8 mouse cellular contexts compared by ENCODE assay signal in the genomic region with DNA sequence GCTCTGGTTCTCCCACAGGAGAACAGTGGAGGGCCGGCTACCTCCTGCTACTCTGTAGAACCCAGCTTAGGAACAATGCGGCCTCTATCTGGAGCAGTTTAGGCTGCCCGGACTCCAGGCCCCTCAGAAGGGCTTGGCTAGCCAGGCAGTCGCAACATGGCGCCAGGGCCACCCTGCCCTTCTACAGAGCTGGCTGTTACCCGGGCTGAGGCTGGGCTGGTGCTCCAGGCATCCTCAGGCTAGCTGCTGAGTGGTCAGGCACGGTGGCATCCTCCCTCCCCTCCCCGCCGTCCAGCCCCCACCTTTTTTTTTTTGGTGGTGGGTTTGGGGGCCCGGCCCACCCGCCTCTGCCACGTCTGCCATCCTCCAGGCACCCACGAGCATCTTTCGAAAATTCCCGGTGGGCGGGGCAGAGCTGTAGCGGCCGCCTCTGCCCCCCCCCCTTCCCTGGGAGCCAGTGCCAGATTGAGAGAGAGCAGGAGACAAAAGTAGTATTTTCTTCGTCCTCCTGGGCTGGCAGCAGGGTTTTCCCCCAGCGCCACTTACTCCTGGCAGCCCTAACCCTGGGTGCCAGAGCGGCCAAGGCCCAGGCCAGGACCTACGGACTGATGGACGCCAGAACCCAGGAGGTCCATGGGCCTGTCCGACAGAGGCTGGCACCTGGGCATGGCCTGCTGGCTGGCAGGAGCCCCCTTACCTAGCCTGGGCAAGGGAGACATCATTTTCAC. TPM values are rescaled to one million over a fixed set of nuclear protein-coding genes. Genes with fewer than 3 reads are reported as not detected.
DNase-seq lines count a peak whose midpoint lies in the region; ATAC-seq and TF ChIP-seq lines count a peak whose summit lies in the region.

No protein-coding gene starts in this region.

- no peaks in the 10 kb centered on the region for H3K9me3 ChIP-seq in liver, postnatal 0 days (ENCODE audit: low read length)
- H3K9me3 ChIP-seq in forebrain, embryonic 16.5 days (ENCODE audit: control insufficient read depth, low read length) = no peaks in the 10 kb centered on the region
- H3K9me3 ChIP-seq in limb, embryonic 15.5 days = no peaks in the 10 kb centered on the region

- TF ChIP-seq POLR2A in liver, adult 2 months (IDR thresholded peaks at IDR 0.05; ENCODE audit: extremely low read depth, insufficient read depth, low read length) = no peak

- TF ChIP-seq EP300 in liver, postnatal 0 days (IDR thresholded peaks at IDR 0.05; ENCODE audit: low read depth) = no peak

- TF ChIP-seq CTCF in liver, adult 2 months (IDR thresholded peaks at IDR 0.05; ENCODE audit: low read depth, low read length) = no peak
- no peak for TF ChIP-seq CTCF in liver, postnatal 0 days (IDR thresholded peaks at IDR 0.05; ENCODE audit: low read depth)

- no peak overlapping the region for H3K4me2 ChIP-seq in liver, postnatal 0 days (ENCODE audit: low read depth, low read length)
- peak overlapping the region; percentile 98 for H3K4me2 ChIP-seq in forebrain, embryonic 16.5 days (ENCODE audit: low read length)
- peak overlapping the region; percentile 35 for H3K4me2 ChIP-seq in limb, embryonic 15.5 days

- ATAC-seq in liver, postnatal 0 days = no peak
- peak; percentile 64 for ATAC-seq in forebrain, embryonic 16.5 days
- ATAC-seq in limb, embryonic 15.5 days (ENCODE audit: insufficient number of reproducible peaks, low FRiP score, low TSS enrichment, low read depth) = peak; percentile 46; the same call in 1 of the 2 replicates

- peaks cover 46% of the 10 kb centered on the region for H3K4me1 ChIP-seq in liver, adult 2 months (ENCODE audit: control insufficient read depth, insufficient read depth, low read length)
- no peaks in the 10 kb centered on the region for H3K4me1 ChIP-seq in liver, postnatal 0 days (ENCODE audit: insufficient read depth)
- H3K4me1 ChIP-seq in forebrain, embryonic 16.5 days (replicated peaks; ENCODE audit: control insufficient read depth, insufficient read depth, low read length) = peaks cover 86% of the 10 kb centered on the region
- H3K4me1 ChIP-seq in limb, embryonic 15.5 days = peaks cover 80% of the 10 kb centered on the region

- no peaks in the 10 kb centered on the region for H3K27me3 ChIP-seq in liver, adult 2 months (ENCODE audit: control insufficient read depth, insufficient read depth, low read length)
- peaks cover 2% of the 10 kb centered on the region; the same call in 1 of the 2 replicates for H3K27me3 ChIP-seq in liver, postnatal 0 days (ENCODE audit: insufficient read depth, low read length)
- no peaks in the 10 kb centered on the region for H3K27me3 ChIP-seq in forebrain, embryonic 16.5 days (replicated peaks; ENCODE audit: control insufficient read depth, insufficient read depth, low read length)
- no peaks in the 10 kb centered on the region for H3K27me3 ChIP-seq in limb, embryonic 15.5 days

- peaks cover 5% of the 10 kb centered on the region for H3K36me3 ChIP-seq in liver, adult 2 months (ENCODE audit: control insufficient read depth, insufficient read depth, low read length)
- no peaks in the 10 kb centered on the region for H3K36me3 ChIP-seq in liver, postnatal 0 days (replicated peaks; ENCODE audit: insufficient read depth, low read length)
- H3K36me3 ChIP-seq in forebrain, embryonic 16.5 days (ENCODE audit: control insufficient read depth, insufficient read depth) = peaks cover 4% of the 10 kb centered on the region; the same call in 1 of the 2 replicates
- H3K36me3 ChIP-seq in limb, embryonic 15.5 days = peaks cover 25% of the 10 kb centered on the region

- H3K79me2 ChIP-seq in liver, adult 2 months (ENCODE audit: control insufficient read depth, insufficient read depth, low read length) = peaks cover 60% of the 10 kb centered on the region

- peak overlapping the region; percentile 15 for H3K9ac ChIP-seq in liver, adult 2 months (ENCODE audit: low read depth, low read length)
- H3K9ac ChIP-seq in liver, postnatal 0 days (replicated peaks) = no peak overlapping the region
- peak overlapping the region; percentile 73 for H3K9ac ChIP-seq in forebrain, embryonic 16.5 days (replicated peaks; ENCODE audit: low read depth, low read length)
- H3K9ac ChIP-seq in limb, embryonic 15.5 days = no peak overlapping the region

- peak overlapping the region; percentile 25; the same call in 1 of the 2 replicates for H3K4me3 ChIP-seq in liver, adult 2 months (ENCODE audit: insufficient read depth, low read depth, low read length)
- H3K4me3 ChIP-seq in liver, postnatal 0 days (ENCODE audit: low read depth, low read length) = no peak overlapping the region
- H3K4me3 ChIP-seq in forebrain, embryonic 16.5 days (replicated peaks; ENCODE audit: low read length) = peak overlapping the region; percentile 50
- peak overlapping the region; percentile 27 for H3K4me3 ChIP-seq in limb, embryonic 15.5 days

- WGBS in liver, adult 2 months = 65% methylated on average over 24 of the region's 24 CpGs
- 82% methylated on average over 24 of the region's 24 CpGs for WGBS in liver, postnatal 0 days (ENCODE audit: insufficient replicate concordance)
- WGBS in forebrain, embryonic 16.5 days = 29% methylated on average over 24 of the region's 24 CpGs
- WGBS in limb, embryonic 15.5 days = 68% methylated on average over 23 of the region's 24 CpGs

- peak overlapping the region; percentile 25; the same call in 1 of the 2 replicates for H3K27ac ChIP-seq in liver, adult 2 months (replicated peaks; ENCODE audit: insufficient read depth, low read depth, low read length)
- no peak overlapping the region for H3K27ac ChIP-seq in liver, postnatal 0 days (ENCODE audit: low read depth)
- peak overlapping the region; percentile 97 for H3K27ac ChIP-seq in forebrain, embryonic 16.5 days (ENCODE audit: low read length)
- peak overlapping the region; percentile 90 for H3K27ac ChIP-seq in limb, embryonic 15.5 days

- peak; percentile 75 for DNase-seq in adrenal gland, postnatal 14 days
- no peak for DNase-seq in adrenal gland, adult 18-20 months (ENCODE audit: low spot score in 2 of 2)
- no peak for DNase-seq in liver, adult 2 months (ENCODE audit: extremely low read depth, low read depth, low spot score)
- DNase-seq in liver, postnatal 0 days = no peak
- no peak for DNase-seq in embryo, embryonic 11 days
- DNase-seq in thymus, postnatal 25 days = no peak

RNA-seq across cellular contexts. Expression of a gene that starts 55.6 kb away (rescaled TPM):
- 63.3 and 84.9 TPM in 2 replicates for total RNA-seq in adrenal gland, postnatal 14 days (2021)
- 100 to 1,000 TPM in 1 of 2 experiments, 10 to 100 TPM in 1; 30.9 to 107 TPM for total RNA-seq in adrenal gland, adult 18-20 months (2021)
- total RNA-seq in liver, adult 2 months (2014; rRNA removed) = 184 and 206 TPM in 2 replicates
- 36.2 and 39.8 TPM in 2 replicates for polyA plus RNA-seq in liver, adult 2 months (2012; rRNA removed)
- 169 and 185 TPM in 2 replicates for polyA plus RNA-seq in liver, postnatal 0 days (2015; fragmentation: Nextera tagmentation; extraction: Ambion mirVana)
- polyA plus RNA-seq in forebrain, embryonic 16.5 days (2015; fragmentation: Nextera tagmentation; extraction: Ambion mirVana) = 0.90 and 1.6 TPM in 2 replicates
- polyA plus RNA-seq in limb, embryonic 15.5 days (2015; fragmentation: Nextera tagmentation; extraction: Ambion mirVana) = 1.7 and 4.8 TPM in 2 replicates

Comparison
In these comparisons a context has a peak if more than half of its experiments do, and no peak if none do; other contexts are left out.
1. H3K9ac ChIP-seq: peak in liver, adult 2 months (single experiment) and forebrain, embryonic 16.5 days (single experiment); none in liver, postnatal 0 days (single experiment) and limb, embryonic 15.5 days (single experiment).